Mouse (Mus musculus): ENCODE data around the gene Lrrc8a. TPM values are rescaled to one million over a fixed set of nuclear protein-coding genes. Genes with fewer than 3 reads are reported as not detected.

The Lrrc8a gene
- polyA plus RNA-seq, 1 experiment from 2014 or later = 51.1 TPM

GRCm38 (mm10) chr2:30299525-30299924, 62.0 kb downstream of the Lrrc8a start:
- no peak overlapping the region for H3K4me2 ChIP-seq (replicated peaks; ENCODE audit: low read depth, low read length)
- no peak overlapping the region for H3K4me3 ChIP-seq (ENCODE audit: low read length)
- no peak overlapping the region for H3K9ac ChIP-seq (ENCODE audit: low read depth, low read length)
- peaks cover 69% of the 10 kb centered on the region for H3K36me3 ChIP-seq (ENCODE audit: control insufficient read depth, insufficient read depth, low read length)
- WGBS = 87% methylated on average over 3 of the region's 3 CpGs
- H3K27ac ChIP-seq (ENCODE audit: low read depth, low read length) = no peak overlapping the region
- H3K4me1 ChIP-seq (ENCODE audit: control insufficient read depth, insufficient read depth, low read length) = no peaks in the 10 kb centered on the region
- no peaks in the 10 kb centered on the region for H3K9me3 ChIP-seq (ENCODE audit: control insufficient read depth, low read length)
- ATAC-seq (ENCODE audit: low FRiP score, low TSS enrichment) = no peak
- no peaks in the 10 kb centered on the region for H3K27me3 ChIP-seq (ENCODE audit: control insufficient read depth, insufficient read depth, low read length)

- H3K4me2 ChIP-seq (replicated peaks; ENCODE audit: low read depth, low read length) = no peak overlapping the region
- H3K27ac ChIP-seq (ENCODE audit: low read depth, low read length) = no peak overlapping the region
- no peaks in the 10 kb centered on the region for H3K4me1 ChIP-seq (ENCODE audit: control insufficient read depth, insufficient read depth, low read length)
- ATAC-seq (ENCODE audit: low FRiP score, low TSS enrichment) = no peak
- peaks cover 74% of the 10 kb centered on the region for H3K36me3 ChIP-seq (ENCODE audit: control insufficient read depth, insufficient read depth, low read length)
- no peaks in the 10 kb centered on the region for H3K27me3 ChIP-seq (ENCODE audit: control insufficient read depth, insufficient read depth, low read length)
- H3K4me3 ChIP-seq (ENCODE audit: low read length) = no peak overlapping the region
- H3K9me3 ChIP-seq (ENCODE audit: control insufficient read depth, low read length) = no peaks in the 10 kb centered on the region
- H3K9ac ChIP-seq (ENCODE audit: low read depth, low read length) = no peak overlapping the region
- 87% methylated on average over 5 of the region's 5 CpGs for WGBS
Measured at GRCm38 (mm10) chr2:30299966-30300365, 62.5 kb downstream of the Lrrc8a start.

GRCm38 (mm10) chr2:30306087-30306486, 68.6 kb downstream of the Lrrc8a start:
- 94% methylated on average over 7 of the region's 7 CpGs for WGBS
- Histone ChIP-seq H3K27ac (ENCODE audit: low read depth, low read length) (no peak overlapping the region), H3K9me3 (ENCODE audit: control insufficient read depth, low read length) (no peaks in the 10 kb centered on the region), H3K9ac (ENCODE audit: low read depth, low read length) (no peak overlapping the region), H3K4me3 (ENCODE audit: low read length) (no peak overlapping the region), H3K4me2 (replicated peaks; ENCODE audit: low read depth, low read length) (no peak overlapping the region), H3K27me3 (ENCODE audit: control insufficient read depth, insufficient read depth, low read length) (no peaks in the 10 kb centered on the region), H3K4me1 (ENCODE audit: control insufficient read depth, insufficient read depth, low read length) (no peaks in the 10 kb centered on the region), H3K36me3 (ENCODE audit: control insufficient read depth, insufficient read depth, low read length) (peaks cover 97% of the 10 kb centered on the region)
- no peak for ATAC-seq (ENCODE audit: low FRiP score, low TSS enrichment)

- Histone ChIP-seq H3K9me3 (ENCODE audit: control insufficient read depth, low read length) (no peaks in the 10 kb centered on the region), H3K4me2 (replicated peaks; ENCODE audit: low read depth, low read length) (no peak overlapping the region), H3K36me3 (ENCODE audit: control insufficient read depth, insufficient read depth, low read length) (peaks cover 95% of the 10 kb centered on the region), H3K9ac (ENCODE audit: low read depth, low read length) (no peak overlapping the region), H3K27me3 (ENCODE audit: control insufficient read depth, insufficient read depth, low read length) (no peaks in the 10 kb centered on the region), H3K4me1 (ENCODE audit: control insufficient read depth, insufficient read depth, low read length) (no peaks in the 10 kb centered on the region), H3K4me3 (ENCODE audit: low read length) (no peak overlapping the region), H3K27ac (ENCODE audit: low read depth, low read length) (no peak overlapping the region)
- 87% methylated on average over 3 of the region's 3 CpGs for WGBS
- ATAC-seq (ENCODE audit: low FRiP score, low TSS enrichment) = no peak
Measured at GRCm38 (mm10) chr2:30309351-30309750, 71.8 kb downstream of the Lrrc8a start.

GRCm38 (mm10) chr2:30311481-30311880, 74.0 kb downstream of the Lrrc8a start:
- Histone ChIP-seq H3K9me3 (ENCODE audit: control insufficient read depth, low read length) (no peaks in the 10 kb centered on the region), H3K4me2 (replicated peaks; ENCODE audit: low read depth, low read length) (no peak overlapping the region), H3K27ac (ENCODE audit: low read depth, low read length) (no peak overlapping the region), H3K4me3 (ENCODE audit: low read length) (no peak overlapping the region), H3K36me3 (ENCODE audit: control insufficient read depth, insufficient read depth, low read length) (peaks cover 93% of the 10 kb centered on the region), H3K9ac (ENCODE audit: low read depth, low read length) (no peak overlapping the region), H3K27me3 (ENCODE audit: control insufficient read depth, insufficient read depth, low read length) (no peaks in the 10 kb centered on the region), H3K4me1 (ENCODE audit: control insufficient read depth, insufficient read depth, low read length) (no peaks in the 10 kb centered on the region)
- WGBS = 91% methylated on average over 2 of the region's 2 CpGs
- no peak for ATAC-seq (ENCODE audit: low FRiP score, low TSS enrichment)

Other genes starting within 250 kb of the Lrrc8a start
- 41.2 and 42.6 TPM in 2 replicates for gene Wdr34, start 188.8 kb upstream of the Lrrc8a start, polyA plus RNA-seq (2014; fragmentation: Nextera tagmentation; extraction: Ambion mirVana)
- 647 and 702 TPM in 2 replicates for gene Set, start 180.3 kb upstream of the Lrrc8a start, polyA plus RNA-seq (2014; fragmentation: Nextera tagmentation; extraction: Ambion mirVana)
- gene Pkn3, start 160.0 kb upstream of the Lrrc8a start, polyA plus RNA-seq (2014; fragmentation: Nextera tagmentation; extraction: Ambion mirVana) = 7.8 and 9.1 TPM in 2 replicates
- gene Zdhhc12, start 144.1 kb upstream of the Lrrc8a start, polyA plus RNA-seq (2014; fragmentation: Nextera tagmentation; extraction: Ambion mirVana) = 36.3 and 40.9 TPM in 2 replicates
- 9.4 and 11.9 TPM in 2 replicates for gene Zer1, start 113.1 kb upstream of the Lrrc8a start, polyA plus RNA-seq (2014; fragmentation: Nextera tagmentation; extraction: Ambion mirVana)
- gene Tbc1d13, start 104.0 kb upstream of the Lrrc8a start, polyA plus RNA-seq (2014; fragmentation: Nextera tagmentation; extraction: Ambion mirVana) = 11.1 and 15.3 TPM in 2 replicates
- 20.3 and 22.1 TPM in 2 replicates for gene Endog, start 66.2 kb upstream of the Lrrc8a start, polyA plus RNA-seq (2014; fragmentation: Nextera tagmentation; extraction: Ambion mirVana)
- 58.2 and 77.0 TPM in 2 replicates for gene Spout1, start 59.3 kb upstream of the Lrrc8a start, polyA plus RNA-seq (2014; fragmentation: Nextera tagmentation; extraction: Ambion mirVana)
- gene Kyat1, start 31.9 kb upstream of the Lrrc8a start, polyA plus RNA-seq (2014; fragmentation: Nextera tagmentation; extraction: Ambion mirVana) = 10.0 and 11.4 TPM in 2 replicates
- gene Gm28035, start 2.9 kb downstream of the Lrrc8a start, polyA plus RNA-seq (2014; fragmentation: Nextera tagmentation; extraction: Ambion mirVana) = 0.07 and 0.26 TPM in 2 replicates
- 7.7 and 11.5 TPM in 2 replicates for gene Phyhd1, start 28.5 kb downstream of the Lrrc8a start, polyA plus RNA-seq (2014; fragmentation: Nextera tagmentation; extraction: Ambion mirVana)
- gene Gm28038, start 43.3 kb downstream of the Lrrc8a start, polyA plus RNA-seq (2014; fragmentation: Nextera tagmentation; extraction: Ambion mirVana) = not detected in 2 replicates
- 25.2 and 34.4 TPM in 2 replicates for gene Dolk, start 48.6 kb downstream of the Lrrc8a start, polyA plus RNA-seq (2014; fragmentation: Nextera tagmentation; extraction: Ambion mirVana)
- 35.2 and 54.4 TPM in 2 replicates for gene Nup188, start 48.7 kb downstream of the Lrrc8a start, polyA plus RNA-seq (2014; fragmentation: Nextera tagmentation; extraction: Ambion mirVana)
- 69.4 and 70.9 TPM in 2 replicates for gene Sh3glb2, start 121.6 kb downstream of the Lrrc8a start, polyA plus RNA-seq (2014; fragmentation: Nextera tagmentation; extraction: Ambion mirVana)
- 14.5 and 25.0 TPM in 2 replicates for gene Miga2, start 126.5 kb downstream of the Lrrc8a start, polyA plus RNA-seq (2014; fragmentation: Nextera tagmentation; extraction: Ambion mirVana)
- gene Dolpp1, start 154.5 kb downstream of the Lrrc8a start, polyA plus RNA-seq (2014; fragmentation: Nextera tagmentation; extraction: Ambion mirVana) = 31.0 and 34.7 TPM in 2 replicates
- 21.4 and 30.6 TPM in 2 replicates for gene Crat, start 178.1 kb downstream of the Lrrc8a start, polyA plus RNA-seq (2014; fragmentation: Nextera tagmentation; extraction: Ambion mirVana)
- gene Ptpa, start 178.3 kb downstream of the Lrrc8a start, polyA plus RNA-seq (2014; fragmentation: Nextera tagmentation; extraction: Ambion mirVana) = 92.3 and 96.0 TPM in 2 replicates
- 5.5 and 7.2 TPM in 2 replicates for gene Ier5l, start 236.5 kb downstream of the Lrrc8a start, polyA plus RNA-seq (2014; fragmentation: Nextera tagmentation; extraction: Ambion mirVana)